Mouse (Mus musculus): Measurements from ENCODE around the gene Hyal3.
A peak's percentile ranks its signal among the peaks of the same experiment; 100 is the strongest.

Gene Hyal3

DNA sequence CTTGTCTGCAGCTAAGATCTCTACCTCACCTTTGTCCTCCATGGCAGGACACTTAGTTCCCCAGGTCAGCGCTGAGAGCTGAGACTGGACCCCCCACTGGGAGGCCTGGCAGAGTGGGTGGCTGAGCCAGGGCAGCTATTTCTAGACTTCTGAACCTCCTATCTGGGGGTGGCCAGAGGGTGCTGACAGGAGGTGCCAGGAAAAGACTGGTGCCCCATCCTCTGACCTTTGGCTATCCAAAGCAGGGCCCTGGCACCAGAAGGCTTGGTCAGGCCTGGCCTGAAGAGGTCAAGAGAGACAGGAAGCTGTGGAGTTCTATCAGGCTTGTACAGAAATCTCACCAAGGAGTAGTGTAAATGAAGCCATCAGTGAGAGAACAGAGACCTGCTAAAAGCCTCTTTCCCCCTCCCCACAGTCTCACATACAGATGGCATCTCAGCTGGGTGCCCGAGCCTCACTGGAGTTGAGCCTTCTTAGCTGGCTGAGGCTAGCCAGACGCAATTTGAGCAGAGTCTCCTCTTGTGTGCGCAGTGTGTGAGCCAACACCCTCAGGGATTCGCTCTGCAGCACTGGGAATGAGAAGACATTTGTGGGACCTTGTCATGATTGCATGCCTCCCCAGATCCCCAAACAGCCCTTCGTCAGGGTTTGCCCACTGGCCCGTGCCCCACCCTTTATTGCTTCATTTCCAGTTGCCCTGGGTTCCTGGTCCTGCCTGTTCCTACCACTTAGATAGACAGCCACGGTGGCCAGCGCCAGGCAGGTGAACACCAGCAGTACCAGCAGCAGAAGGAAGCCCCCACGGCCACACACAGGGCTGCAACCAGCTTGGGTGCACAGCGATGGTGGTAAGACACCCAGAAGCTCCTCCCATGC is 12.7 kb downstream of the Hyal3 start:
- Histone ChIP-seq H3K27me3 (ENCODE audit: control insufficient read depth, insufficient read depth, low read length, poor library complexity, severe bottlenecking) (no peaks in the 10 kb centered on the region), H3K36me3 (ENCODE audit: control insufficient read depth, insufficient read depth, low read length, poor library complexity, severe bottlenecking) (peaks cover 11% of the 10 kb centered on the region)
- DNase-seq (ENCODE audit: low read depth, low spot score) = no peak

DNA sequence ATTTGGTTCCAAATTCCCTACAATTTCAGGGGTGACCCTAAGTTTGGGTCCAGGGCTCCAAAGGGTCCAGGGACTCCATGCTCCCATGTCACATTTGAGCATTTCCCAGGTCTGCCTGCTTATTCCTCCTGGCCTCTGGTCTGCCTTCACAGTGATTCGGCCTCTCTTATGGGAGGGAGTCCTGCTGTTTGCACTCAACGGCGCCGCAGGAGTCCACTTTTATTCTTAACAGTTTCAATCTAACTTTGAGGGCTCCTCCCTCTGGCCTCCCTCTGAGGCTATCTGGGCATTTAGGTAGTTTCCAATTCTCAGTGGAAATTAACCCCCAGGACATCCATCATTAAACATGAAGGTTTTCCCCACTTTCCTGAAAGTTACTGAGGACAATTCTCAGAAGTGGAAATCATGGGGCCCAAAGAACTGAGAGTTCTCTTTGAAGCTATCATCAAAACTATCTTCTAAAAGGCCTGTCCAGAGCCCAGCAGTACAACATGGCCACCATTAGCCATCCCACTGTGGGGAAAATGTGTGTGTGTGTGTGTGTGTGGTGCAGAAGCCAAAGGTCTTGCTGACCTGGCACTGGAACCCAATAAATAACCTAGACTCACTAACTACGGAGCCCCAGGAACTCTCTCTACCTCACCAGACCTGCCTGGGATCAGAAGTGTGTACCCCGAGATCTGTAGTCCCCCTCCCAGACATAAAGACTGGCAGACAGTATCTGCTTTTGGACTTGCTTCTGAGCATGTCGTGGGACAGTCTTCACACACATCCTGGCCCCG is 13.9 kb downstream of the Hyal3 start:
- Histone ChIP-seq H3K27me3 (ENCODE audit: control insufficient read depth, insufficient read depth, low read length, poor library complexity, severe bottlenecking) (no peaks in the 10 kb centered on the region), H3K36me3 (ENCODE audit: control insufficient read depth, insufficient read depth, low read length, poor library complexity, severe bottlenecking) (peaks cover 11% of the 10 kb centered on the region)
- no peak for DNase-seq (ENCODE audit: low read depth, low spot score)

DNA sequence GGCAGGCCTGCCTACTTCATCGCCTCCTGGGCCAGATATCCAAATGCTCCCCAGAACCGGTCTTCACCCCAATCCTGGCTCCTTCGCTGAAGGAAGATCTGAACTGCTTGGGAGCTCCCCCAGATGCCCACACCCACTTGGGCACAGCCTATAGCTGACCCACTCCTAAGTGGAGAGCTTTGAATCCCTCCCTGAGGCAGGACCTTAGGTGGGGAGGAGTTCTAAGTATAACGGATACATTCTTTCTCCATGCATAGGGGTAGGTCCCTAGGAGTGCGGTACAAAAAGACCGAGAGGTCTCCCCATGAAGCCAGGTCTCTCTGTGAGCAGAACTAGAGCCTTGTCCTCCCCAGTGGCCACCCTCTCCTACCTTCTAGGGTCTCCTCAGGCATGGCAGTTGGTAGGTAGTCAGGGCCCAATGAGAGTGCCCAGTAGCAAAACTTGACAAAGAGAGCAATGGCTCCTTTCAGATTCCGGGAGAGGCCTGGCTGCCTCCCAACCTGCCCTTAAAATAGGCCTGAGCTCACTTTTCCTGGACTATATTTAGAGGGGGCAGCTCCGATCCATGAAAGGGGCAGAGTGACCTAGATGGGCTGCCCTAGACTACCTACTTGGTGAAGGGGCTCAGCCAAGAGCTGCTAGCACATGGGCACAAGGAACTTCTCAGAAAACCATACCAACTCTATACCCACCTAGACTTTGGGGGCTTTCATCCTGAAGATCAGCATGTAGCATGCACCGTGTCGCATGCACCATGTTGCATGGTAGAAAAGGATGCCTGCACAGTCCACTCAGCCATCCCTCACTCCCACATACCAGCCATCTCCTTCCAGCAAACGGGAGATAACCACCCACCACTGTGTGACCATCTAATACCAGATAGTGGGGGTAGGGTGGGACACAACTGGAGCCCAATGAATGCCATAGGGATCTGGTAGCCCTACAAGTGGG is 16.3 kb downstream of the Hyal3 start:
- DNase-seq (ENCODE audit: low read depth, low spot score) = no peak
- Histone ChIP-seq H3K27me3 (ENCODE audit: control insufficient read depth, insufficient read depth, low read length, poor library complexity, severe bottlenecking) (no peaks in the 10 kb centered on the region), H3K36me3 (ENCODE audit: control insufficient read depth, insufficient read depth, low read length, poor library complexity, severe bottlenecking) (peaks cover 3% of the 10 kb centered on the region)

GRCm38 (mm10) chr9:107598385-107598784 is 17.8 kb downstream of the Hyal3 start:
- no peak for DNase-seq (ENCODE audit: low read depth, low spot score)
- Histone ChIP-seq H3K27me3 (ENCODE audit: control insufficient read depth, insufficient read depth, low read length, poor library complexity, severe bottlenecking) (no peaks in the 10 kb centered on the region), H3K36me3 (ENCODE audit: control insufficient read depth, insufficient read depth, low read length, poor library complexity, severe bottlenecking) (peaks cover 3% of the 10 kb centered on the region; the same call in 1 of the 2 replicates)

DNA sequence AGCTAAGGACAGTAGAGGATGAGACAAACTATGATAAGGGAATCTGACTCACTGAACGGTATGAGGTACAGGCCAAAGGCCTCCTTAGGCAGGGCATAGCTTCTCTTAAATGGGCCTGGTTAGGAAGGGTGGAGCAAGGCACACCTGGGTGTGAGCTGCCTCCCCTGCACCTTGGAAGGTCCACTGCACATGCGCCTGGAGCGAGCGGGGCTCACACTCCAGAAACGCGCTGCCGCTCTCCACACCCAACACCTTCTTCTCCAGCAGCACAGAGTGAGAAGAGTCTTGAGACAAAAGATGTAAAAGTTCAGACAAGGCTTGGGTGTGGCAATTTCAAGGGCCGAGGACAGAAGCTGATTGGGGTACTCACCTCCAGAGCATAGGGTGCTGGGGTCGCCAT is 18.8 kb downstream of the Hyal3 start:
- no peak for DNase-seq (ENCODE audit: low read depth, low spot score)

GRCm38 (mm10) chr9:107599842-107600241 is 19.2 kb downstream of the Hyal3 start:
- Histone ChIP-seq H3K36me3 (ENCODE audit: control insufficient read depth, insufficient read depth, low read length, poor library complexity, severe bottlenecking) (no peaks in the 10 kb centered on the region), H3K27me3 (ENCODE audit: control insufficient read depth, insufficient read depth, low read length, poor library complexity, severe bottlenecking) (no peaks in the 10 kb centered on the region)
- no peak for DNase-seq (ENCODE audit: low read depth, low spot score)

More for the DNA sequence above, 18.8 kb downstream of the Hyal3 start:
- H3K27me3 ChIP-seq (ENCODE audit: control insufficient read depth, insufficient read depth, low read length, poor library complexity, severe bottlenecking) = no peaks in the 10 kb centered on the region
- no peaks in the 10 kb centered on the region for H3K36me3 ChIP-seq (ENCODE audit: control insufficient read depth, insufficient read depth, low read length, poor library complexity, severe bottlenecking)

DNA sequence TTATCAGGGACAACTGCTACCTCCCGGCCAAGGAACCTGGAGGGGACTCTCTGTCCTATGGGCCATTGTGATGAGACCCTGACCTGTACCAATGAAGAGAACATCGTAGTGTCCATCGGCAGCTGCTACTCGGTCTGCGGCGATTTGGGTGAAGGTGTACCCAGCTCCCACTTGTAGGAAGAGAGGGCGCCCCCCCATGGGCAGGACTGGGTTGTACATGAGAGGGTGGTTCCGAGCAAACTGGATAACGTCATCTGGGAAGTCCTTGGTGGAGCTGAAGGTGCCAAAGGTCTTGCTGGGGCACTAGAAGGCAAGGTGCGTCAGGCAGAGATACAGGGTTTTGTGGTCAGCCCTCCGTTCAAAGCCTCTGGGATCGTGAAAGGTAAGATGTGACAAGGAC is 20.1 kb downstream of the Hyal3 start:
- Histone ChIP-seq H3K36me3 (ENCODE audit: control insufficient read depth, insufficient read depth, low read length, poor library complexity, severe bottlenecking) (no peaks in the 10 kb centered on the region), H3K27me3 (ENCODE audit: control insufficient read depth, insufficient read depth, low read length, poor library complexity, severe bottlenecking) (no peaks in the 10 kb centered on the region)
- DNase-seq (ENCODE audit: low read depth, low spot score) = no peak

DNA sequence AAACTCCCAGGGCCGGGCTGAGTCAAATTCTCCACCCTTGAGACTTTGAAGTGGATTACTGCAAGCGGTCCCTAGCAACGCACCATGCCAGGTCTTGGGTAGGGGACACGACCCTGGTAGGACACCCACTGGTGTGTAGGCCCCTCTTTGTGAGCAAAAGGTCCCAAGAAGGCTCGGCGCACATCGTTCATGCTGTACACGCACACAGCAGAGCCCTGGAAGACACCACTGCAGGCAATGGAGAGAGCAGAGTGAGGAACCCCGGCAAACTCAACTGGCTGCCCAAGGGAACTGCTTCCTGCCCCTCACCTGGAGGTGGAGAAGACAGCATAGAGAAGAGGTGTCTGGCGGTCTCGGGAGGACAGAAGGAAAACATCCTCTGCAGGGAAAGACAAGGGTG is 20.7 kb downstream of the Hyal3 start:
- H3K27me3 ChIP-seq (ENCODE audit: control insufficient read depth, insufficient read depth, low read length, poor library complexity, severe bottlenecking) = no peaks in the 10 kb centered on the region
- DNase-seq (ENCODE audit: low read depth, low spot score) = no peak
- H3K36me3 ChIP-seq (ENCODE audit: control insufficient read depth, insufficient read depth, low read length, poor library complexity, severe bottlenecking) = no peaks in the 10 kb centered on the region

- Histone ChIP-seq H3K27me3 (ENCODE audit: control insufficient read depth, insufficient read depth, low read length, poor library complexity, severe bottlenecking) (no peaks in the 10 kb centered on the region), H3K36me3 (ENCODE audit: control insufficient read depth, insufficient read depth, low read length, poor library complexity, severe bottlenecking) (no peaks in the 10 kb centered on the region)
- peak; percentile 93 for DNase-seq (ENCODE audit: low read depth, low spot score)
Measured at GRCm38 (mm10) chr9:107602068-107602648, 21.5 kb downstream of the Hyal3 start.

DNA sequence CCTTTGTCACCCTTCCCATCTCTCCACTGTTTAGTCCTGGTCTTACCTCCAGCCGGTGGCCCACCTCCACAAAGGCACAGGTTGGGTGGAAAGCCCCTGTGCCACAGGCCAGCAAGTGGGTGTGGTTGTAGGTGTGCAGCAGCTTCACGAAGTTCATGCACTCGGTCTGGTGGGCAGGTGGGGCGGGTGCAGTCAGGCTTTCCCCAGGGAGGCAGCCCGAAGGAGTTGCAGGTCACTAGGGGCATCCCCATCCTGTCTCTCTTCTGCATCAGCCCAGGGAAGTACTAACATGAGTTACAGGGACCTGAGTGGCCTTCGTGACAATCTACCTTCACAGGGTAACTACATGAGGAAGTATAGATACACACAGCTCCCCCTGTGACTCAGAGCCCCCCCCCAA is 22.6 kb downstream of the Hyal3 start:
- H3K27me3 ChIP-seq (ENCODE audit: control insufficient read depth, insufficient read depth, low read length, poor library complexity, severe bottlenecking) = no peaks in the 10 kb centered on the region
- DNase-seq (ENCODE audit: low read depth, low spot score) = peak; percentile 85

DNA sequence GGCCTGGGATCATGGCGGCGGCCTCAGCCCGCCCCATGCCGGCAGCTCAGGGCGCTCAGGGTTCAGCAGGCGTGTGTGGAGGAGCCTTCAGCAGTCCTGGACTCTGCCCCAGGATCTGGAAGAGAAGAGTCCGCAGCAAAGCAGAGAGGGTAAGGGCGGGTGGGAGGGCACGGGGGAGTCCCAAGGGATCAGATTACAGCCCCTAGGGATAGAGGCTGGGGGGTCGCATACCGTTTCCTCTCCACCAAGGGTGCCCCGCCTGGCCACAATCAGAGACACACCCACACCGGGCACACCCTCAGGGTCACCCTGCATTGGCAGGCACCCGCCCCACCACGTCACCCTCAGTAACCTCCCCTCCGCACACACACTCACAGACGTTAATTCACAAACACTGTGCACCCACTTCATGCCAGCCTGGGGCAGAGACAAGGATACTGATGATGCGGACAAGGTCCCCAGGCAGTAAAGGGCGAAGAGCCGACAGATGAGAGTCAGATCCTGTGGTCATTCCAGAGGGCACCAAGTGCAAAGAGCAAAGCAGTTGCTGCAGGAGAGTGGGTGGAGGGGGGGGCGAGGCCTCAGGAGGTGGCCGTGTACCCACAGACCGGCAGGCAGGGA is 24.5 kb downstream of the Hyal3 start:
- DNase-seq (ENCODE audit: low read depth, low spot score) = no peak
- no peaks in the 10 kb centered on the region for H3K27me3 ChIP-seq (ENCODE audit: control insufficient read depth, insufficient read depth, low read length, poor library complexity, severe bottlenecking)
- no peaks in the 10 kb centered on the region for H3K36me3 ChIP-seq (ENCODE audit: control insufficient read depth, insufficient read depth, low read length, poor library complexity, severe bottlenecking)

More for the DNA sequence above, 22.6 kb downstream of the Hyal3 start:
- no peaks in the 10 kb centered on the region for H3K36me3 ChIP-seq (ENCODE audit: control insufficient read depth, insufficient read depth, low read length, poor library complexity, severe bottlenecking)

DNA sequence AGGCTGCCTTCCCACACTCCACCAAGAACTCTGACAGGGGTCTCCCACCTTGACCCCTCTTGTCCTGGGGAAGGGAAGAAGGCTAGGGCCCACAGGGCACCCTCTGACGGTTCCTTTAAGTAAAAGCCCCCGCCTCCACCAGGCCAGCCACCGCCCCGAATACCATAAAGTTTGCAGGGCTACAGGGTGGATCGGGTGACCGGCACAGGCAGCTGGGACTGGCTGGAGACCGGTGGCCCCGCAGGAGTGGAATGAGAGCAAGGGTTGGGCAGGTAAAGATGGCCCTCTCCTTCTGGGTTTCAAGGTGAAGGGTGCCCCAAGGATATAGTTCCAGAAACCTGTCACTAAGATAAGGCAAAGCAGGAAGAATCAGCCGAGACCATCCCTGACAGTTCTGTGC is 26.0 kb downstream of the Hyal3 start:
- H3K27me3 ChIP-seq (ENCODE audit: control insufficient read depth, insufficient read depth, low read length, poor library complexity, severe bottlenecking) = no peaks in the 10 kb centered on the region
- DNase-seq (ENCODE audit: low read depth, low spot score) = no peak
- no peaks in the 10 kb centered on the region for H3K36me3 ChIP-seq (ENCODE audit: control insufficient read depth, insufficient read depth, low read length, poor library complexity, severe bottlenecking)

- no peaks in the 10 kb centered on the region for H3K27me3 ChIP-seq (ENCODE audit: control insufficient read depth, insufficient read depth, low read length, poor library complexity, severe bottlenecking)
- H3K36me3 ChIP-seq (ENCODE audit: control insufficient read depth, insufficient read depth, low read length, poor library complexity, severe bottlenecking) = no peaks in the 10 kb centered on the region
- no peak for DNase-seq (ENCODE audit: low read depth, low spot score)
Measured at GRCm38 (mm10) chr9:107607036-107607435, 26.4 kb downstream of the Hyal3 start.
